Mouse (Mus musculus) embryonic fibroblast, embryonic 13.5 days (primary cell): Measurements from ENCODE around the gene Trappc3l.

ENCODE experiments used
- CTCF ChIP-seq: IDR thresholded peaks from 2 replicates; pipeline ENCODE4 v1.5.1; 2011; ENCODE audit warnings: mild to moderate bottlenecking, control low read depth, low read length, moderate library complexity, borderline replicate concordance; ENCODE audit not compliant: insufficient read depth
- POLR2A ChIP-seq: IDR thresholded peaks from 2 replicates; pipeline ENCODE4 v1.6.1; 2011; ENCODE audit warnings: low read depth, mild to moderate bottlenecking, control low read depth, low read length, moderate library complexity

- no peak for TF ChIP-seq CTCF
- TF ChIP-seq POLR2A: no peak
Observed at GRCm38 (mm10) chr10:34066591-34066990, 29.2 kb downstream of the Trappc3l start.
